Mouse (Mus musculus): ENCODE measurements around the gene G3bp1. TPM values are rescaled to one million over a fixed set of nuclear protein-coding genes. Genes with fewer than 3 reads are reported as not detected.

Gene G3bp1
- polyA plus RNA-seq, 1 experiment from 2014 or later = 199 TPM

- peak; percentile 57 for DNase-seq (ENCODE audit: low spot score)
- peak overlapping the region; percentile 76 for H3K27ac ChIP-seq (ENCODE audit: low read depth, low read length)
- peak overlapping the region; percentile 98 for H3K4me3 ChIP-seq (ENCODE audit: low read depth, low read length)
- H3K9ac ChIP-seq (ENCODE audit: low read depth, low read length) = peak overlapping the region; percentile 97
- peak overlapping the region; percentile 79 for H3K4me2 ChIP-seq (replicated peaks; ENCODE audit: low read depth, low read length)
- H3K36me3 ChIP-seq (ENCODE audit: control insufficient read depth, insufficient read depth, low read length) = no peaks in the 10 kb centered on the region
- ATAC-seq (ENCODE audit: low FRiP score) = peak; percentile 48; the same call in 1 of the 2 replicates
- no peaks in the 10 kb centered on the region for H3K9me3 ChIP-seq (ENCODE audit: control insufficient read depth, low read length)
- H3K27me3 ChIP-seq (ENCODE audit: control insufficient read depth, insufficient read depth, low read length) = no peaks in the 10 kb centered on the region
- 2% methylated on average over 44 of the region's 46 CpGs for WGBS
- H3K4me1 ChIP-seq (replicated peaks; ENCODE audit: control insufficient read depth, insufficient read depth, low read length) = no peaks in the 10 kb centered on the region
These were observed 622 bp downstream of the G3bp1 start for GRCm38 (mm10) chr11:55469923-55470691.

GRCm38 (mm10) chr11:55470761-55471160, 1.3 kb downstream of the G3bp1 start:
- Histone ChIP-seq H3K9ac (ENCODE audit: low read depth, low read length) (peak overlapping the region; percentile 97), H3K4me2 (replicated peaks; ENCODE audit: low read depth, low read length) (peak overlapping the region; percentile 79), H3K9me3 (ENCODE audit: control insufficient read depth, low read length) (no peaks in the 10 kb centered on the region), H3K27ac (ENCODE audit: low read depth, low read length) (no peak overlapping the region), H3K36me3 (ENCODE audit: control insufficient read depth, insufficient read depth, low read length) (no peaks in the 10 kb centered on the region), H3K27me3 (ENCODE audit: control insufficient read depth, insufficient read depth, low read length) (no peaks in the 10 kb centered on the region), H3K4me3 (ENCODE audit: low read depth, low read length) (peak overlapping the region; percentile 98), H3K4me1 (replicated peaks; ENCODE audit: control insufficient read depth, insufficient read depth, low read length) (no peaks in the 10 kb centered on the region)
- WGBS = 65% methylated on average over 8 of the region's 8 CpGs
- ATAC-seq (ENCODE audit: low FRiP score) = no peak
- no peak for DNase-seq (ENCODE audit: low spot score)

GRCm38 (mm10) chr11:55471467-55471866, 2.0 kb downstream of the G3bp1 start:
- 94% methylated on average over 7 of the region's 7 CpGs for WGBS
- DNase-seq (ENCODE audit: low spot score) = no peak
- no peak overlapping the region for H3K4me3 ChIP-seq (ENCODE audit: low read depth, low read length)

GRCm38 (mm10) chr11:55473219-55473618, 3.7 kb downstream of the G3bp1 start:
- no peak for ATAC-seq (ENCODE audit: low FRiP score)
- Histone ChIP-seq H3K4me2 (replicated peaks; ENCODE audit: low read depth, low read length) (no peak overlapping the region), H3K9ac (ENCODE audit: low read depth, low read length) (no peak overlapping the region), H3K27me3 (ENCODE audit: control insufficient read depth, insufficient read depth, low read length) (no peaks in the 10 kb centered on the region), H3K9me3 (ENCODE audit: control insufficient read depth, low read length) (no peaks in the 10 kb centered on the region), H3K36me3 (ENCODE audit: control insufficient read depth, insufficient read depth, low read length) (no peaks in the 10 kb centered on the region), H3K4me3 (ENCODE audit: low read depth, low read length) (no peak overlapping the region), H3K4me1 (replicated peaks; ENCODE audit: control insufficient read depth, insufficient read depth, low read length) (no peaks in the 10 kb centered on the region), H3K27ac (ENCODE audit: low read depth, low read length) (no peak overlapping the region)
- WGBS = 94% methylated on average over 3 of the region's 3 CpGs
- no peak for DNase-seq (ENCODE audit: low spot score)

More at GRCm38 (mm10) chr11:55471467-55471866, 2.0 kb downstream of the G3bp1 start:
- H3K27me3 ChIP-seq (ENCODE audit: control insufficient read depth, insufficient read depth, low read length) = no peaks in the 10 kb centered on the region
- H3K27ac ChIP-seq (ENCODE audit: low read depth, low read length) = no peak overlapping the region
- no peak for ATAC-seq (ENCODE audit: low FRiP score)
- H3K4me1 ChIP-seq (replicated peaks; ENCODE audit: control insufficient read depth, insufficient read depth, low read length) = no peaks in the 10 kb centered on the region
- H3K4me2 ChIP-seq (replicated peaks; ENCODE audit: low read depth, low read length) = peak overlapping the region; percentile 79
- H3K9ac ChIP-seq (ENCODE audit: low read depth, low read length) = no peak overlapping the region
- H3K36me3 ChIP-seq (ENCODE audit: control insufficient read depth, insufficient read depth, low read length) = no peaks in the 10 kb centered on the region
- no peaks in the 10 kb centered on the region for H3K9me3 ChIP-seq (ENCODE audit: control insufficient read depth, low read length)

GRCm38 (mm10) chr11:55485443-55485842, 16.0 kb downstream of the G3bp1 start:
- H3K4me3 ChIP-seq (ENCODE audit: low read depth, low read length) = no peak overlapping the region
- H3K27me3 ChIP-seq (ENCODE audit: control insufficient read depth, insufficient read depth, low read length) = no peaks in the 10 kb centered on the region
- WGBS = 98% methylated on average over 7 of the region's 7 CpGs
- peaks cover 15% of the 10 kb centered on the region for H3K36me3 ChIP-seq (ENCODE audit: control insufficient read depth, insufficient read depth, low read length)
- no peak for ATAC-seq (ENCODE audit: low FRiP score)
- DNase-seq (ENCODE audit: low spot score) = no peak
- no peaks in the 10 kb centered on the region for H3K9me3 ChIP-seq (ENCODE audit: control insufficient read depth, low read length)
- H3K4me1 ChIP-seq (replicated peaks; ENCODE audit: control insufficient read depth, insufficient read depth, low read length) = no peaks in the 10 kb centered on the region
- no peak overlapping the region for H3K27ac ChIP-seq (ENCODE audit: low read depth, low read length)
- no peak overlapping the region for H3K4me2 ChIP-seq (replicated peaks; ENCODE audit: low read depth, low read length)
- H3K9ac ChIP-seq (ENCODE audit: low read depth, low read length) = no peak overlapping the region

DNA sequence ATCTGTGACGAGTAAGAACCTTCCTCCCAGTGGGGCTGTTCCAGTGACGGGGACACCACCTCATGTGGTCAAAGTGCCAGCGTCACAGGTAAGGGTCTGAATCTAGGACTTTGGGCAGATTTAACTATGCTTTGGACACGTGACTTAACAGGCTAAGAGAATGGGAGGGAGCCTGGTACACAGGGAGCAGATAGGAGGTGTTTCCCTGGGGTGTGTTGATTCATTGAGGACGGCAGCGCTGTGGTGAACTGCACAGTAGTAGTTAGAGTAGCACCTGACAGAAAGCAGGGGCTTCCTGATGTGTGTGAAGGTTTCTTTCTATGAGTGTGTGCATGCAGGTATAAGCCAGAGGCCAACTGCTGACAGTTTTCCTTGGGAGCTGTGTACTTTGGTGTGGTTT, 26.7 kb downstream of the G3bp1 start:
- Histone ChIP-seq H3K4me3 (ENCODE audit: low read depth, low read length) (no peak overlapping the region), H3K27ac (ENCODE audit: low read depth, low read length) (no peak overlapping the region), H3K4me2 (replicated peaks; ENCODE audit: low read depth, low read length) (no peak overlapping the region), H3K9ac (ENCODE audit: low read depth, low read length) (no peak overlapping the region), H3K27me3 (ENCODE audit: control insufficient read depth, insufficient read depth, low read length) (no peaks in the 10 kb centered on the region), H3K36me3 (ENCODE audit: control insufficient read depth, insufficient read depth, low read length) (0 out of 2 replicates have a peak, but pooled peaks cover 10% of the 10 kb centered on the region), H3K4me1 (replicated peaks; ENCODE audit: control insufficient read depth, insufficient read depth, low read length) (no peaks in the 10 kb centered on the region), H3K9me3 (ENCODE audit: control insufficient read depth, low read length) (no peaks in the 10 kb centered on the region)
- WGBS = 87% methylated on average over 6 of the region's 6 CpGs
- DNase-seq (ENCODE audit: low spot score) = no peak
- ATAC-seq (ENCODE audit: low FRiP score) = no peak

DNA sequence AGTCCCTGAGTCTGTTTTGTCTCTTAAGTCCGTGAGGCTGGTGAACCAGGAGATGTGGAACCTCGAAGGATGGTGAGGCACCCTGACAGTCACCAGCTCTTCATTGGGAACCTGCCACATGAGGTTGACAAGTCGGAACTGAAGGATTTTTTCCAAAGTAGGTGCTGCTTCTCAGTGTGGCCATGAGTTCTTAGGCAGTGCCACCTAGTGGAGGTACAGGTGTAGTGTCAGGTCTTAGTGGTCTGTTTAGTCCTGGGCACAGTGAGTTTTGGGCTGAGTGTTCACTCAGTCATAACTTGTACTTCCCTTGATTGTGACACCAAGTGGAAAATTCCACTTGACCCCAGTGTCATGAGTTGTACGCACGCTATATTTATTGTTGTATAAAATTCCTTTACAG, 28.4 kb downstream of the G3bp1 start:
- H3K27ac ChIP-seq (ENCODE audit: low read depth, low read length) = no peak overlapping the region
- H3K4me3 ChIP-seq (ENCODE audit: low read depth, low read length) = no peak overlapping the region
- H3K9me3 ChIP-seq (ENCODE audit: control insufficient read depth, low read length) = no peaks in the 10 kb centered on the region
- H3K9ac ChIP-seq (ENCODE audit: low read depth, low read length) = no peak overlapping the region
- no peaks in the 10 kb centered on the region for H3K27me3 ChIP-seq (ENCODE audit: control insufficient read depth, insufficient read depth, low read length)
- ATAC-seq (ENCODE audit: low FRiP score) = no peak
- H3K4me1 ChIP-seq (replicated peaks; ENCODE audit: control insufficient read depth, insufficient read depth, low read length) = no peaks in the 10 kb centered on the region
- H3K36me3 ChIP-seq (ENCODE audit: control insufficient read depth, insufficient read depth, low read length) = peaks cover 12% of the 10 kb centered on the region; the same call in 1 of the 2 replicates
- peak; percentile 69 for DNase-seq (ENCODE audit: low spot score)
- WGBS = 74% methylated on average over 5 of the region's 5 CpGs
- H3K4me2 ChIP-seq (replicated peaks; ENCODE audit: low read depth, low read length) = no peak overlapping the region

- DNase-seq (ENCODE audit: low spot score) = no peak
- H3K4me2 ChIP-seq (replicated peaks; ENCODE audit: low read depth, low read length) = no peak overlapping the region
- H3K9ac ChIP-seq (ENCODE audit: low read depth, low read length) = no peak overlapping the region
- H3K27ac ChIP-seq (ENCODE audit: low read depth, low read length) = no peak overlapping the region
- peaks cover 7% of the 10 kb centered on the region; the same call in 1 of the 2 replicates for H3K36me3 ChIP-seq (ENCODE audit: control insufficient read depth, insufficient read depth, low read length)
- ATAC-seq (ENCODE audit: low FRiP score) = no peak
- H3K9me3 ChIP-seq (ENCODE audit: control insufficient read depth, low read length) = no peaks in the 10 kb centered on the region
- no peaks in the 10 kb centered on the region for H3K27me3 ChIP-seq (ENCODE audit: control insufficient read depth, insufficient read depth, low read length)
- H3K4me3 ChIP-seq (ENCODE audit: low read depth, low read length) = no peak overlapping the region
- 83% methylated on average over 8 of the region's 8 CpGs for WGBS
- no peaks in the 10 kb centered on the region for H3K4me1 ChIP-seq (replicated peaks; ENCODE audit: control insufficient read depth, insufficient read depth, low read length)
These were observed 32.6 kb downstream of the G3bp1 start for GRCm38 (mm10) chr11:55501955-55502531.

DNA sequence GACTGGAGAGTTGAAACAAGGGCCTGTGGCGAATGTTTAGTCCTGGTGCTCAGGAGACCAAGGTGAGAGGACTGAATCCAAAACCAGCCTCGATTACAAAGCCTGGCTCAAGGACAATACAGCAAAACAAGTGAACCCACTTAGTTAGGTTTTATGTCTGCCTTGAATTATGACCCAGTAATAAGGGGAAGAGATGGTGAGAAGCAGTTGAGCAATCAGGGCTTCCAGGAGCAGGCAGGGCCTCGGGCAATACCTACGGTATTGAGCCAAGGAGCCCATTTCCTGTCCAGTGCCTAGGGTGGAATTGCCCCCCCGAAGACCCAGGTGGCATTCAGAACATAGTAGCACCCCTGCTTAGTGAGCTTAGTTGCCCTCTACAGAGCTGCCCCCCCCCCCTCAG, 33.4 kb downstream of the G3bp1 start:
- no peaks in the 10 kb centered on the region for H3K27me3 ChIP-seq (ENCODE audit: control insufficient read depth, insufficient read depth, low read length)
- H3K27ac ChIP-seq (ENCODE audit: low read depth, low read length) = no peak overlapping the region
- WGBS = 89% methylated on average over 5 of the region's 5 CpGs
- H3K9ac ChIP-seq (ENCODE audit: low read depth, low read length) = no peak overlapping the region
- no peaks in the 10 kb centered on the region for H3K4me1 ChIP-seq (replicated peaks; ENCODE audit: control insufficient read depth, insufficient read depth, low read length)
- no peaks in the 10 kb centered on the region for H3K9me3 ChIP-seq (ENCODE audit: control insufficient read depth, low read length)
- H3K36me3 ChIP-seq (ENCODE audit: control insufficient read depth, insufficient read depth, low read length) = peaks cover 7% of the 10 kb centered on the region; the same call in 1 of the 2 replicates
- ATAC-seq (ENCODE audit: low FRiP score) = no peak
- no peak overlapping the region for H3K4me2 ChIP-seq (replicated peaks; ENCODE audit: low read depth, low read length)
- no peak overlapping the region for H3K4me3 ChIP-seq (ENCODE audit: low read depth, low read length)
- no peak for DNase-seq (ENCODE audit: low spot score)

All from hindbrain, embryonic 11.5 days (tissue).